In the genomic region with DNA sequence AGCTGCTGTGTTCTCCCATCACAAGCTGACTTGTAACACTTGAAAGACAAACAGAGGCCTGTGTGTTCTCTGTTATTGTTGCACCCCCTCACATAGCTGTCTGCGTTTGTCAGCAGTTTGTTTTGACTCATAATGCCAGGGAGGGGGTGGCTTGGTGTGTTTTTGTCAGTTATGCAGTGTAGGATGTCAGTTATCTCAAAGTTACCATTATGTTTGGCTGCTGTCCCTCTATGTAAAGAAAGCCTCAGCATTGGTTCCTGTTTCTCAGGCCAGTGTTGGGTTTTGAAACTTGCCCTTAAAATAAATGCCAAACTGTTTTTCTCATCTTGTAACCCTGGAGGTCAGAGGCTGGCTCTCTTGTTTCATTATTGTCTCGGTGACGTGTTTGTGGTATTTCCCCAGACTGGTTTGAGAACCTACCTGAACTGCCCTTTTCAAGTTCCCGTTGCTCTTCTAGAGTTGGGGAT, we compare ENCODE assay signal across 9 mouse cellular contexts. TPM values are rescaled to one million over a fixed set of nuclear protein-coding genes. Genes with fewer than 3 reads are reported as not detected.
DNase-seq lines count a peak whose midpoint lies in the region; ATAC-seq lines count a peak whose summit lies in the region.
"Had no signal": no experiment of that assay in that cellular context is flagged by ENCODE, and none has a peak within 500 bp of the region (broad histone marks: within the 10 kb centered on the region; RNA-seq: fewer than 3 reads in every experiment).

No protein-coding gene starts in this region.

- peak overlapping the region; percentile 83 for H3K27ac ChIP-seq in heart, embryonic 13.5 days (replicated peaks)
- H3K27ac ChIP-seq in macrophage: peak overlapping the region; percentile 78
- H3K27ac ChIP-seq: embryonic facial prominence, embryonic 12.5 days had no signal

- peaks cover 75% of the 10 kb centered on the region for H3K4me1 ChIP-seq in heart, embryonic 13.5 days

- peaks cover 90% of the 10 kb centered on the region for H3K79me2 ChIP-seq in macrophage (ENCODE audit: inconsistent target)

- no peaks in the 10 kb centered on the region for H3K9me3 ChIP-seq in heart, embryonic 13.5 days
- H3K9me3 ChIP-seq: embryonic facial prominence, embryonic 12.5 days had no signal

- peak; percentile 49 to 81 for DNase-seq in layer of hippocampus, adult 18-20 months (ENCODE audit: low spot score in 2 of 2)
- DNase-seq in layer of hippocampus, postnatal 10 days (ENCODE audit: low spot score in 2 of 2): no peak
- peak; percentile 54 for DNase-seq in Muller cell, postnatal 12 days (ENCODE audit: inconsistent ontology term)
- no peak for DNase-seq in cerebellum, adult 18-20 months
- no peak for DNase-seq in cerebellum, adult 9-11 months
- no peak for DNase-seq in thymus, postnatal 36 days

- H3K4me3 ChIP-seq in heart, embryonic 13.5 days: no peak overlapping the region
- peak overlapping the region; percentile 26; the same call in 1 of the 2 replicates for H3K4me3 ChIP-seq in macrophage (ENCODE audit: inconsistent target)
- H3K4me3 ChIP-seq: embryonic facial prominence, embryonic 12.5 days had no signal

- WGBS in heart, embryonic 13.5 days: 44% methylated on average over 4 of the region's 4 CpGs
- WGBS in macrophage (ENCODE audit: missing documents): 9% methylated on average over 4 of the region's 4 CpGs

- H3K4me2 ChIP-seq in heart, embryonic 13.5 days: peak overlapping the region; percentile 53
- H3K4me2 ChIP-seq: embryonic facial prominence, embryonic 12.5 days had no signal

- H3K9ac ChIP-seq in heart, embryonic 13.5 days: no peak overlapping the region; the same call in 1 of the 2 replicates
- H3K9ac ChIP-seq: embryonic facial prominence, embryonic 12.5 days had no signal

- H3K27me3 ChIP-seq in heart, embryonic 13.5 days (replicated peaks): 0 out of 2 replicates have a peak, but pooled peaks cover 3% of the 10 kb centered on the region
- H3K27me3 ChIP-seq: embryonic facial prominence, embryonic 12.5 days had no signal

- H3K36me3 ChIP-seq in heart, embryonic 13.5 days: no peaks in the 10 kb centered on the region
- no peaks in the 10 kb centered on the region for H3K36me3 ChIP-seq in macrophage (ENCODE audit: inconsistent target)
- H3K36me3 ChIP-seq: embryonic facial prominence, embryonic 12.5 days had no signal

- no peak for ATAC-seq in heart, embryonic 13.5 days (ENCODE audit: extremely low read depth, insufficient number of reproducible peaks, low FRiP score, low TSS enrichment)

RNA-seq across cellular contexts. Expression of a gene that starts 30.0 kb away (rescaled TPM):
- total RNA-seq in layer of hippocampus, adult 18-20 months (2021): 10 to 100 TPM; 35.2 to 35.3 TPM
- 10 to 100 TPM; 28.0 to 31.3 TPM for total RNA-seq in layer of hippocampus, postnatal 10 days (2021)
- polyA plus RNA-seq in heart, embryonic 13.5 days (2015; fragmentation: Nextera tagmentation; extraction: Ambion mirVana): 8.4 and 9.2 TPM in 2 replicates
- 100 to 1,000 TPM in 25 of 26 experiments, 10 to 100 TPM in 1; 92.5 to 359 (median 198) TPM for total RNA-seq in macrophage (2018; cell fraction: chromatin; rRNA removed)
- 10 to 100 TPM; 26.4 to 76.5 (median 50.1) TPM for total RNA-seq in macrophage (2018; cell fraction: cytosol; rRNA removed)
- 100 to 1,000 TPM in 25 of 26 experiments, 10 to 100 TPM in 1; 67.6 to 284 (median 142) TPM for total RNA-seq in macrophage (2018; cell fraction: nucleus; rRNA removed)
- 30.7 to 36.8 TPM (median 33.5 TPM) in 3 replicates for polyA plus RNA-seq in macrophage (2018)

Comparison
In these comparisons a context has a peak if more than half of its experiments do, and no peak if none do; other contexts are left out.
1. DNase-seq: peak in layer of hippocampus, adult 18-20 months (2 of 2) and Muller cell, postnatal 12 days (single experiment); none in layer of hippocampus, postnatal 10 days (0 of 2), cerebellum, adult 18-20 months (0 of 2), cerebellum, adult 9-11 months (single experiment) and thymus, postnatal 36 days (0 of 2).